Mouse (Mus musculus) intestine, postnatal 0 days (tissue): ENCODE measurements around the gene D430042O09Rik. TPM values are rescaled to one million over a fixed set of nuclear protein-coding genes. Genes with fewer than 3 reads are reported as not detected.

Source experiments
- ATAC-seq: fragments of 200-750 bp; cut with Nextera tagmentation; 2 replicates; pipeline ENCODE4 v1.8.0; 2017; ENCODE audit warnings: mild to moderate bottlenecking, moderate TSS enrichment, moderate library complexity
- H3K27ac ChIP-seq: fragments of 300-500 bp; sonication (generic); 2 replicates; pipeline ENCODE4 v1.5.1; 2014; ENCODE audit warnings: mild to moderate bottlenecking, low read depth, low read length, moderate library complexity
- H3K27me3 ChIP-seq: fragments of 300-500 bp; sonication (generic); replicated peaks from 2 replicates; pipeline ENCODE4 v1.6.1; 2014; ENCODE audit warnings: low read length, mixed read lengths; ENCODE audit not compliant: control insufficient read depth, insufficient read depth
- H3K36me3 ChIP-seq: fragments of 300-500 bp; sonication (generic); 2 replicates; pipeline ENCODE4 v1.6.1; 2014; ENCODE audit warnings: mild to moderate bottlenecking, moderate library complexity; ENCODE audit not compliant: control insufficient read depth, insufficient read depth
- H3K4me1 ChIP-seq: fragments of 300-500 bp; sonication (generic); replicated peaks from 2 replicates; pipeline ENCODE4 v1.6.1; 2014; ENCODE audit warnings: antibody characterized with exemption, low read length, mixed read lengths; ENCODE audit not compliant: control insufficient read depth, insufficient read depth
- H3K4me2 ChIP-seq: fragments of 300-500 bp; sonication (generic); replicated peaks from 2 replicates; pipeline ENCODE4 v1.6.1; 2014; ENCODE audit warnings: low read depth, mild to moderate bottlenecking, moderate library complexity
- H3K4me3 ChIP-seq: fragments of 300-500 bp; sonication (generic); 2 replicates; pipeline ENCODE4 v1.5.1; 2014; ENCODE audit warnings: low read depth, low read length
- H3K9ac ChIP-seq: fragments of 300-500 bp; sonication (generic); 2 replicates; pipeline ENCODE4 v1.6.1; 2014; ENCODE audit warnings: mild to moderate bottlenecking, low read depth, low read length
- H3K9me3 ChIP-seq: fragments of 300-500 bp; sonication (generic); 2 replicates; pipeline ENCODE4 v1.6.1; 2016; ENCODE audit warnings: mixed run types; ENCODE audit not compliant: control insufficient read depth
- CTCF ChIP-seq: sonication (generic); IDR thresholded peaks from 2 replicates; pipeline ENCODE4 v1.5.1; 2016; ENCODE audit warnings: low read depth, mild to moderate bottlenecking, control low read depth, antibody characterized with exemption, moderate library complexity
- WGBS: fragments of 180-500 bp; shearing (Covaris S2); extraction: QIAGEN DNeasy Blood & Tissue Kit; methylation state at CpG from one replicate; pipeline ENCODE4 v1.1.7; 2014; 5-methylcytosine and 5-hydroxymethylcytosine counted together
- polyA plus RNA-seq: library from polyadenylated mRNA; unstranded; fragments of >200 nt; fragmentation: Nextera tagmentation; extraction: Ambion mirVana; gene quantifications from 2 replicates; pipeline ENCODE4 v1.2.1, GENCODE M21; 2015

The D430042O09Rik gene
- polyA plus RNA-seq, 1 experiment from 2014 or later: 2.6 TPM

DNA sequence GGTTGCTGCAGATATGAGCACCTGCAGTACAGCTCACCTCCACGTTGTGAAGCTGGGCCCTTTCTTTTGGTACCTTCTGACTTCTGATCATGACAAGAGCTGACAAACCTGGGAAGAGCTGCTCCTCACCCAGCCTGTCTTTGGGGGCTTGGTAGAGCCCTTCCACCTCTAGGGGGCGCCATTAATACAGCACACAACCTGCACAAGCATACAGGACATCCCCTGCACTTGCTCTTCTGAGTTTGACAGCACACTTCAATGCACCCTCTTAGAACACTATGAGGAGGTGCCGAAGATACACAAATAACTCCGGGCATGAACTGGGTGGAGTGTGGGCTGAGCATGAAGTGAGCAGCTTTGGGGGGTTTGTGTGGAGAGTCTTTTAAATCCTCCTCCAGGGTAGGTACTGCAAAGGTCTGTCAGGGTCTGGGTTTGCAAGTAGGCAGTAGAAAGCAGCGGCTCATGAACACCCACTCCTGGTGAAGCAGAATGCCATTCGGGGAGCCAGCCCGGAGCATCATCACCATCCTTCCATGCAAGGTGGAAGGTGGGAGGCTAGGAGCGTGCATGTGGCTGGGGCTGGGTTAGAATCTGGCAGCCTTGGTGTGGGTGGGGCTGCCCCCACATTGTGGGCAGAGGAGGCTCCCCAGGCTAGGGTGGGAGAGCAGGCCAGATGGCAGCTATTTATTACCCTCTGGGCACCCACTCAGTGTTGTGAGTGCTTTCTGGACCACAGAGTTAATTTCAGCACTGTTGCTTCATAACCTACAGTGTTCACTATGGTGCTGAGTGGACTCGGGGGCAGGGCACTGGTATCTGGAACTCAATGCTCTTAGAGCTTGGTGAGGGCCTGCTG, 59.5 kb downstream of the D430042O09Rik start:
- ATAC-seq: no peak
- H3K4me3 ChIP-seq: no peak overlapping the region
- H3K9ac ChIP-seq: no peak overlapping the region
- TF ChIP-seq CTCF: peak; percentile 82
- no peaks in the 10 kb centered on the region for H3K27me3 ChIP-seq
- 65% methylated on average over 9 of the region's 9 CpGs for WGBS
- H3K4me1 ChIP-seq: no peaks in the 10 kb centered on the region; the same call in 1 of the 2 replicates
- no peaks in the 10 kb centered on the region for H3K9me3 ChIP-seq
- no peak overlapping the region for H3K4me2 ChIP-seq
- H3K27ac ChIP-seq: no peak overlapping the region
- H3K36me3 ChIP-seq: peaks cover 15% of the 10 kb centered on the region; the same call in 1 of the 2 replicates

DNA sequence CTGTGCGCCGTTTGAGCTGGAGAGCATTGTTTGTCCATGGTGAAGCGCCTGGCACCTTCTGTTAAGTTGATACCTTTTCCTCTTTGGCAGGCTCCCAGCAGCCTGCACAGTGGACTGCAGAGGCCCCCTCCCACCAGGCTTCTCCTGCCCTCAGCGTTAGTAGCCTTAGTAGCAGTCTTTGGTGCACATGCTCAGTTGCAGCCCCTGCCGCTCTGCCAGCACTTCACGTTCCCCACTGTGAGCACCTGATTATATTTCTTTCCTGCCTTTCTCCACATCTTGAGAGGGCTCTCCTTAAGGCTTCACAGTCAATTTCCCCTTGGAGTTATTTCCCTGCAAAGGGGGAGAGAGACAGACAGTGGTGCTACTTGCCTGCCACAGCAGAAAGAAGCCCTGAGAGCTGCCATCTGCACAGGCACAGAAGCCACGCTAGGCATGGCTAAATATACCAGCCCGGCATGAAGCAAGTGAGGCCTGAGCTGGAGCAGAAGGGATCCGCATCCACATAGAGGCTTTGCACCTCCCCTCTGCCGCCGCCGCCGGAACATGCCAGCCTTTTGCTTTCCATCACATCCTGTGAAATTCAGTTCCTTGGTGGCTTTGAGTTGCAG, 65.4 kb downstream of the D430042O09Rik start:
- no peak overlapping the region for H3K4me2 ChIP-seq
- no peak overlapping the region for H3K27ac ChIP-seq
- no peaks in the 10 kb centered on the region; the same call in 1 of the 2 replicates for H3K4me1 ChIP-seq
- peaks cover 16% of the 10 kb centered on the region; the same call in 1 of the 2 replicates for H3K36me3 ChIP-seq
- TF ChIP-seq CTCF: no peak
- ATAC-seq: no peak
- no peak overlapping the region for H3K9ac ChIP-seq
- H3K4me3 ChIP-seq: no peak overlapping the region
- WGBS: 81% methylated on average over 13 of the region's 13 CpGs
- H3K27me3 ChIP-seq: no peaks in the 10 kb centered on the region
- no peaks in the 10 kb centered on the region for H3K9me3 ChIP-seq

DNA sequence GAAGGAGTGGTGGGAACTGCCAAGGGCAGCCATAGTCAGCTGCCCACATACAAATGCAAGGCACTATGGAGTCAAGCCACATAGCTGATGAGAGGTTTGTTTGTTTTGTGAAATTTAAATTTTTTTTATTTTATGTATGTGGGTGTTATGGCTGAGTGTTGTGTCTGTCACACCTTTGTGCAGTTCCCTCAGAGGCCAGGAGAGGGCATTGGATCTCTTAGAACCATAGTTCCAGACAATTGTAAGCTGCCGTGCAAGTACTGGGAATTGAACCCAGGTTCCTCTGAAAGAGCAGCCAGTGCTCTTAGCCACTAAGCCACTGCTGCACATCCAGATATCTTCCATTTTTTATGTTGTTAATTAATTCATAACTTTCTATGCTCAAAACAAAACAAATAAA, 75.5 kb downstream of the D430042O09Rik start:
- H3K4me1 ChIP-seq: no peaks in the 10 kb centered on the region
- H3K36me3 ChIP-seq: 0 out of 2 replicates have a peak, but pooled peaks cover 3% of the 10 kb centered on the region
- TF ChIP-seq CTCF: peak; percentile 56
- no peak overlapping the region for H3K27ac ChIP-seq
- H3K4me3 ChIP-seq: no peak overlapping the region
- 78% methylated on average over 1 of the region's 1 CpGs for WGBS
- no peak overlapping the region for H3K4me2 ChIP-seq
- no peak overlapping the region for H3K9ac ChIP-seq
- no peaks in the 10 kb centered on the region for H3K9me3 ChIP-seq
- H3K27me3 ChIP-seq: no peaks in the 10 kb centered on the region
- ATAC-seq: no peak

DNA sequence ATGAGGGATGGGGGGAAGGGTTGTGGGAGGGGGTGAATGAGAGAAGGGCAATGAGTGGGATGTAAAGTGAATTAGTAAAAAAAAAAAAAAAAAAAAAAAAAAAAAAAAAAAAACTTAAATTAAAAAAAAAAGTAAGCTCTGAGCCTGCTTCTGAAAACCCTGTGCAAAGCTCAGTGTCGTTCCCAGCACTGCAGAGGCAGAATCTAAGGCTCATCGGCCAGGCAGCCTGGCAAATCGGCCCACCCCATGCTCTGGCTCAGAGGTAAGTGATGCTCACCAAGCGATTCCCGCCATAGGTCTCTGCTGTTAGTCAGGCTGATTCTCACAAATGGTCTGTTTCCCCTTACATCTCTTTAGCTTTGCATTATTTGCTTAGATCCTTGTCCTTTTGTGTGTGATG, 78.4 kb downstream of the D430042O09Rik start:
- Histone ChIP-seq H3K4me3 (no peak overlapping the region), H3K4me2 (no peak overlapping the region), H3K4me1 (no peaks in the 10 kb centered on the region), H3K9ac (no peak overlapping the region), H3K27ac (no peak overlapping the region), H3K36me3 (no peaks in the 10 kb centered on the region), H3K27me3 (no peaks in the 10 kb centered on the region), H3K9me3 (no peaks in the 10 kb centered on the region)
- WGBS: 86% methylated on average over 5 of the region's 5 CpGs
- TF ChIP-seq CTCF: no peak
- ATAC-seq: no peak

DNA sequence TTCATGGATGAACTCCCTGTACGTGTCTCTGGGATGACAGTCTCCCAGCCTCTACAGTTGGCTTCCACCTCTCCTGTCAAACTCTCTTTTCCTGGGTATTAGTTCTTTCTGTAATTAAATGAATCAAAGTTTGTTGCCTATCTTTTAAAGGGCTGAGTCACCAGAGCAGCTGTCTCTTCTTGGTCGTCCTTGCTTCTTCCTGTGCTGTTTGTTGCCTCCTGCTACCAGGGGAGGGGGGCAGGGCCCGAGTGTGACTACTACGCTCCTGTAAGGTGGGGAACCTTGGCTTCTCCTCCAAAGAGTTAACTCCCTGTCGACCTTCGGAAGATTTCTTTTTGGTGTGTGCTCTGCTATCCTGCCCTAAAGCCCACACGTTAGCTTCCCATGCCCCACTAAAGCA, 79.4 kb downstream of the D430042O09Rik start:
- WGBS: 61% methylated on average over 7 of the region's 7 CpGs
- Histone ChIP-seq H3K9ac (no peak overlapping the region), H3K27me3 (no peaks in the 10 kb centered on the region), H3K4me1 (no peaks in the 10 kb centered on the region), H3K27ac (no peak overlapping the region), H3K9me3 (no peaks in the 10 kb centered on the region), H3K4me2 (no peak overlapping the region), H3K36me3 (no peaks in the 10 kb centered on the region), H3K4me3 (no peak overlapping the region)
- ATAC-seq: no peak
- no peak for TF ChIP-seq CTCF

DNA sequence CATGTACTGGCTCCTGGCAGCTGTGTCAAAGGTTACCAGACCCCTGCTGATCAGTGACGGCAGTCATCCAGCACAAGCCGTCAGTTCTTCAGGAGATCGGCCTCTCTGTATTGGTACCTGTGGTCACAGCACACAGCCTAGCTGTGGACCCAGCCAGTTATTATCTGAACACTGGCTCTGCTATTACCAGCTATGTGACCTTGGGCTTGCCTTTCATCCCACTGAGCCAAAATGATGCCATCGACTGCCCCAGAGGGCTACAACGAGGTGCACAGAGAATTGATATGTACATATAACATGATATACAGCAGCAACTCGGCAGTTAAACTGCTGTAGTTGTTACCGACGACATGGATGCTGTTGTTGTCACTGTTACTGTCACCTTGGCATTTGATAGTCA, 82.4 kb downstream of the D430042O09Rik start:
- 85% methylated on average over 8 of the region's 8 CpGs for WGBS
- Histone ChIP-seq H3K4me2 (no peak overlapping the region), H3K9me3 (no peaks in the 10 kb centered on the region), H3K27ac (no peak overlapping the region), H3K27me3 (no peaks in the 10 kb centered on the region), H3K9ac (no peak overlapping the region), H3K4me3 (no peak overlapping the region), H3K36me3 (no peaks in the 10 kb centered on the region), H3K4me1 (no peaks in the 10 kb centered on the region)
- ATAC-seq: no peak
- TF ChIP-seq CTCF: no peak
